Mouse (Mus musculus): ENCODE data around the gene Nudt19. TPM values are rescaled to one million over a fixed set of nuclear protein-coding genes. Genes with fewer than 3 reads are reported as not detected.

Nudt19 gene
- total RNA-seq, 2 experiments from 2014 or later, result 71.9 to 116 TPM

- no peak for ATAC-seq (replicated peaks; ENCODE audit: low FRiP score, low TSS enrichment, poor library complexity, severe bottlenecking)
Measured at GRCm38 (mm10) chr7:35526795-35527194, 29.3 kb downstream of the Nudt19 start.

- no peak for ATAC-seq (replicated peaks; ENCODE audit: low FRiP score, low TSS enrichment, poor library complexity, severe bottlenecking)
Measured at GRCm38 (mm10) chr7:35501995-35502394, 54.1 kb downstream of the Nudt19 start.

GRCm38 (mm10) chr7:35497516-35497915, 58.6 kb downstream of the Nudt19 start:
- no peak for ATAC-seq (replicated peaks; ENCODE audit: low FRiP score, low TSS enrichment, poor library complexity, severe bottlenecking)

Other genes starting within 250 kb of the Nudt19 start
- gene Gpatch1, start 237.9 kb downstream of the Nudt19 start, total RNA-seq (2014; fragmentation: Nextera tagmentation), result 13.8 and 26.2 TPM in 2 replicates
- gene Gpatch1, start 237.9 kb downstream of the Nudt19 start, total RNA-seq (2017), result 23.3 and 39.3 TPM in 2 replicates
- not detected in 2 replicates for gene Rhpn2, start 222.1 kb downstream of the Nudt19 start, total RNA-seq (2014; fragmentation: Nextera tagmentation)
- not detected in 2 replicates for gene Rhpn2, start 222.1 kb downstream of the Nudt19 start, total RNA-seq (2017)
- 21.8 and 28.4 TPM in 2 replicates for gene Faap24, start 159.5 kb downstream of the Nudt19 start, total RNA-seq (2014; fragmentation: Nextera tagmentation)
- 20.4 and 23.4 TPM in 2 replicates for gene Faap24, start 159.5 kb downstream of the Nudt19 start, total RNA-seq (2017)
- 18.0 and 25.1 TPM in 2 replicates for gene Cep89, start 159.3 kb downstream of the Nudt19 start, total RNA-seq (2014; fragmentation: Nextera tagmentation)
- gene Cep89, start 159.3 kb downstream of the Nudt19 start, total RNA-seq (2017), result 17.9 and 26.0 TPM in 2 replicates
- not detected in 2 replicates for gene Slc7a9, start 107.5 kb downstream of the Nudt19 start, total RNA-seq (2014; fragmentation: Nextera tagmentation)
- gene Slc7a9, start 107.5 kb downstream of the Nudt19 start, total RNA-seq (2017), result not detected in 2 replicates
- gene Tdrd12, start 18.6 kb downstream of the Nudt19 start, total RNA-seq (2014; fragmentation: Nextera tagmentation), result 0.11 TPM in 1 of 2 replicates, not detected in the other
- not detected in 2 replicates for gene Tdrd12, start 18.6 kb downstream of the Nudt19 start, total RNA-seq (2017)
- gene Rgs9bp, start 29.3 kb upstream of the Nudt19 start, total RNA-seq (2014; fragmentation: Nextera tagmentation), result 4.6 and 5.6 TPM in 2 replicates
- gene Rgs9bp, start 29.3 kb upstream of the Nudt19 start, total RNA-seq (2017), result 3.1 and 4.0 TPM in 2 replicates
- 56.5 and 74.1 TPM in 2 replicates for gene Ankrd27, start 29.9 kb upstream of the Nudt19 start, total RNA-seq (2014; fragmentation: Nextera tagmentation)
- 45.4 and 57.9 TPM in 2 replicates for gene Ankrd27, start 29.9 kb upstream of the Nudt19 start, total RNA-seq (2017)
- gene Pdcd5, start 91.2 kb upstream of the Nudt19 start, total RNA-seq (2014; fragmentation: Nextera tagmentation), result 208 and 214 TPM in 2 replicates
- gene Pdcd5, start 91.2 kb upstream of the Nudt19 start, total RNA-seq (2017), result 145 and 165 TPM in 2 replicates
- gene Dpy19l3, start 198.2 kb upstream of the Nudt19 start, total RNA-seq (2014; fragmentation: Nextera tagmentation), result 12.3 and 15.0 TPM in 2 replicates
- 8.1 and 11.0 TPM in 2 replicates for gene Dpy19l3, start 198.2 kb upstream of the Nudt19 start, total RNA-seq (2017)
- gene Zfp507, start 246.7 kb upstream of the Nudt19 start, total RNA-seq (2014; fragmentation: Nextera tagmentation), result 22.4 and 24.7 TPM in 2 replicates
- 19.5 and 24.7 TPM in 2 replicates for gene Zfp507, start 246.7 kb upstream of the Nudt19 start, total RNA-seq (2017)